Mouse (Mus musculus): ENCODE data around the gene Krtap22-2. TPM values are rescaled to one million over a fixed set of nuclear protein-coding genes. Genes with fewer than 3 reads are reported as not detected.
"Not testable (repeated sequence)": the region's sequence is repeated elsewhere in the genome, so short reads cannot be mapped to it uniquely, and the experiment has no call there.

The Krtap22-2 gene
- polyA plus RNA-seq (2015; fragmentation: Nextera tagmentation; extraction: Ambion mirVana), result not detected in 2 replicates

DNA sequence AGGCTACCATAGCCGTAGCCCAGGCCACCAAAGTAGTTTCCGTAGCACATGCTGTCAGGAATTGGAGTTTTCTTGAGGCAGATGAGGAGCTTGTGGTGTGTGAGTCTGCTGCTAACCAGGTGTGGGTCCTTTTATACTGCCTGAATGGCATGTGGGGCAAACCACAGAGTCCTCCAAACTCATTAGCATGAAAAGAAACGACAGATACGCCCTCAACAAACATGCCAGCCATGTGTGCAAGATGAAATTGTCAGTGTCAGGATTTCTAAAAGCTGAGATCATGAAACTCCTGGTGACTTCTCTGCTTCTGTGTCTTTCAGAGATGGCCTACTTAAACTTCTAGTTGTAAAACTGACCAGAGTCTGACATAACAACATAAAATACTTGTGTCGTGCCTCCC lies at the start of gene Krtap22-2:
Gene Krtap22-2 (minus strand): TSS at position 101 of the 400 bp plus-strand sequence.
- Histone ChIP-seq H3K4me3 (ENCODE audit: low read depth, low read length) (no peak within 1 kb of the TSS), H3K4me2 (replicated peaks; ENCODE audit: low read depth) (no peak within 1 kb of the TSS), H3K9ac (ENCODE audit: low read depth, low read length) (no peak within 1 kb of the TSS), H3K4me1 (replicated peaks; ENCODE audit: control insufficient read depth, insufficient read depth, low read length) (no peaks in the 10 kb centered on the region), H3K27ac (ENCODE audit: low read depth, low read length) (no peak within 1 kb of the TSS), H3K36me3 (ENCODE audit: control insufficient read depth, insufficient read depth) (no peaks in the 10 kb centered on the region), H3K27me3 (replicated peaks; ENCODE audit: control insufficient read depth, insufficient read depth, low read length) (no peaks in the 10 kb centered on the region), H3K9me3 (ENCODE audit: control insufficient read depth) (no peaks in the 10 kb centered on the region)
- TF ChIP-seq CTCF (IDR thresholded peaks at IDR 0.05; ENCODE audit: low read depth), result no peak
- 85% methylated on average over 5 of the region's 5 CpGs for WGBS
- ATAC-seq, result no peak

DNA sequence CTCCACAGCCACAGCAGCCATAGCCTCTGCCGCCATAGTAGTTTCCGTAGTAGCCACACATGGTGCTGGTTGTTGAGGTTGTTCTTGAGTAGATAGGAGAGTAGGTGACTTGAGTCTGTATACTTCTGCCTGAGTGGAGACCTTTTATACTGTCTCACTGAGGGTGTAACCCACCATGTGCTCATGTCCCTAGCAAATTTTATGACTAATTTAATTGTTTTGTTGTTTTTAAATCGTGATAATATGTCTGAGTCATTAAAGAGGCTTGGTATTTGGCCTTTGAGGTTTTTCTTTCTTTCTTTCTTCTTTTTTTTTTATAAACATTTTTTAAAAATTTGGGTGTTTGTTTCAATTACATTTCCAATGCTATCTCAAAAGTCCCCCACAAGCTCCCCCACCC lies 37.2 kb upstream of the Krtap22-2 start, which contains the start of gene Krtap6-5:
Gene Krtap6-5 (minus strand): TSS at position 101 of the 400 bp plus-strand sequence.
- ATAC-seq, result no peak
- no peak within 1 kb of the TSS for H3K9ac ChIP-seq (ENCODE audit: low read depth, low read length)
- no peak for TF ChIP-seq CTCF (IDR thresholded peaks at IDR 0.05; ENCODE audit: low read depth)
- H3K36me3 ChIP-seq (ENCODE audit: control insufficient read depth, insufficient read depth), result no peaks in the 10 kb centered on the region
- no peak within 1 kb of the TSS for H3K4me2 ChIP-seq (replicated peaks; ENCODE audit: low read depth)
- WGBS, result 77% methylated on average over 3 of the region's 3 CpGs
- H3K4me1 ChIP-seq (replicated peaks; ENCODE audit: control insufficient read depth, insufficient read depth, low read length), result no peaks in the 10 kb centered on the region
- H3K27me3 ChIP-seq (replicated peaks; ENCODE audit: control insufficient read depth, insufficient read depth, low read length), result no peaks in the 10 kb centered on the region
- H3K4me3 ChIP-seq (ENCODE audit: low read depth, low read length), result no peak within 1 kb of the TSS
- H3K9me3 ChIP-seq (ENCODE audit: control insufficient read depth), result no peaks in the 10 kb centered on the region
- no peak within 1 kb of the TSS for H3K27ac ChIP-seq (ENCODE audit: low read depth, low read length)

DNA sequence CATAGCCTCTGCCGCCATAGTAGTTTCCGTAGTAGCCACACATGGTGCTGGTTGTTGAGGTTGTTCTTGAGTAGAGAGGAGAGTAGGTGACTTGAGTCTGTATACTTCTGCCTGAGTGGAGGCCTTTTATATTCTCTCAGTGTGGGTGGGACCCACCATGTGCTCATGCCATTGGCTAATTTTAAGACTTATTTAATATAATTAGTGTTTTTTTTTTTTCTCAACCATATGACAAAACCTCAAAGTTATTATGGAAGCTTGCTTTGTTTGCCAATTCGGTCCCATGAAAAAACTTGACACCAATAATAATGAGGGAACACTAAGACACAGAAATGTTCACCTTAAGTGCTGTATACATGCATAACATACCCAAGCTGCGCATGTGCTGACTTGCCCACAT lies 30.8 kb upstream of the Krtap22-2 start, which contains the start of gene Gm10228:
Gene Gm10228 (minus strand): TSS at position 101 of the 400 bp plus-strand sequence.
- WGBS, result 89% methylated on average over 2 of the region's 4 CpGs
- ATAC-seq; H3K4me3 ChIP-seq (ENCODE audit: low read depth, low read length): not testable (repeated sequence)

DNA sequence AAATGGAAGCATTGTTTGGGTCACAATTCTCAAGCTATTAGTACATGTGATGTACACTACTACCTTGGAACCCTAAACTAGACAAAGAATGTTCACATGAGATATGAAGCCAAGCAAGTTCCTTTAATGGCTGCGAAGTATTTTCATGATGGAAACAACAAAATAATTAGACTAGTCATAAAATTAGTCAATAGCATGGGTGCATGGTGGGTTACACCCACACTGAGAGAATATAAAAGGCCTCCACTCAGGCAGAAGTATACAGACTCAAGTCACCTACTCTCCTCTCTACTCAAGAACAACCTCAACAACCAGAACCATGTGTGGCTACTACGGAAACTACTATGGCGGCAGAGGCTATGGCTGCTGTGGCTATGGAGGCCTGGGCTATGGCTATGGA lies 20.8 kb upstream of the Krtap22-2 start, which contains the start of gene Krtap6-1:
Gene Krtap6-1 (plus strand): TSS at position 301 of the 400 bp plus-strand sequence.
- H3K27me3 ChIP-seq (replicated peaks; ENCODE audit: control insufficient read depth, insufficient read depth, low read length); H3K9me3 ChIP-seq (ENCODE audit: control insufficient read depth); ATAC-seq; H3K4me1 ChIP-seq (replicated peaks; ENCODE audit: control insufficient read depth, insufficient read depth, low read length); H3K36me3 ChIP-seq (ENCODE audit: control insufficient read depth, insufficient read depth); H3K9ac ChIP-seq (ENCODE audit: low read depth, low read length); H3K27ac ChIP-seq (ENCODE audit: low read depth, low read length); H3K4me2 ChIP-seq (replicated peaks; ENCODE audit: low read depth); H3K4me3 ChIP-seq (ENCODE audit: low read depth, low read length): not testable (repeated sequence)
- whole genome bisulfite sequencing, result 96% methylated on average over 3 of the region's 3 CpGs

More for the DNA sequence above, 30.8 kb upstream of the Krtap22-2 start, which contains the start of gene Gm10228:
- H3K4me2 ChIP-seq (replicated peaks; ENCODE audit: low read depth); H3K36me3 ChIP-seq (ENCODE audit: control insufficient read depth, insufficient read depth); H3K27me3 ChIP-seq (replicated peaks; ENCODE audit: control insufficient read depth, insufficient read depth, low read length); H3K4me1 ChIP-seq (replicated peaks; ENCODE audit: control insufficient read depth, insufficient read depth, low read length); H3K27ac ChIP-seq (ENCODE audit: low read depth, low read length); H3K9me3 ChIP-seq (ENCODE audit: control insufficient read depth); H3K9ac ChIP-seq (ENCODE audit: low read depth, low read length): not testable (repeated sequence)

DNA sequence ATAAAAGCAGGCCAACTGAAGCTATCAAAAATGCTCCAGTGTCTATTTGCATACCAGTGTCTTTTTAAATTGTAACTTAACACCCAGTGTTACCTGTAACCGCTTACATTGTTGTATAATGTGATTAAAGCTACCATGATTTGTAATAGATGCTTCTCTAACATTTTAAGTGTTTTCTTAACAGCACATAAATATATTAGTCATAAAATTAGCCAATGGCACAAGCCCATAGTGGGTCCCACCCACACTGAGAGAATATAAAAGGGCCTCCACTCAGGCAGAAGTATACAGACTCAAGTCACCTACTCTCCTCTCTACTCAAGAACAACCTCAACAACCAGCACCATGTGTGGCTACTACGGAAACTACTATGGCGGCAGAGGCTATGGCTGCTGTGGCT lies 4.4 kb upstream of the Krtap22-2 start, which contains the start of gene Gm10229:
Gene Gm10229 (plus strand): TSS at position 301 of the 400 bp plus-strand sequence.
- 90% methylated on average over 1 of the region's 3 CpGs for WGBS
- not testable (repeated sequence) for H3K4me1 ChIP-seq (replicated peaks; ENCODE audit: control insufficient read depth, insufficient read depth, low read length); H3K27ac ChIP-seq (ENCODE audit: low read depth, low read length); H3K9me3 ChIP-seq (ENCODE audit: control insufficient read depth); H3K9ac ChIP-seq (ENCODE audit: low read depth, low read length); ATAC-seq; H3K4me3 ChIP-seq (ENCODE audit: low read depth, low read length); H3K36me3 ChIP-seq (ENCODE audit: control insufficient read depth, insufficient read depth); H3K4me2 ChIP-seq (replicated peaks; ENCODE audit: low read depth); H3K27me3 ChIP-seq (replicated peaks; ENCODE audit: control insufficient read depth, insufficient read depth, low read length)

DNA sequence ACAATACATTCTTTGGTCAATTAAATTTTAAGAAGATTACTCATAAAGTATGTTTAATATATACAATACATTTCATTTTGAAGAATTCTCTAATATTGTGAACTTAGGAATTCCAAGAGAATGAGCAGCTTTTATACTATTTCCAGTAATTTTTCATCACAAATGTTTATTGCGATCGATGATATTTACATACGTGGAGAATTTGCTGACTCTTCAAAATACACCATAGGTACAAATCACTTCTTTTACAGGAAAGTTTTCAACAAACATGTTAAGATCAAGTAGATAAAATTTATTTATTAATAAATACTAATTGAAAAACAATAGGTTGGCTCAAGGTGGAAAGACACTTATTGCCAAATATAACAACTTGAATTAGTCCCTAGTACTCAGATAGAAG lies 3.4 kb upstream of the Krtap22-2 start:
- no peak for TF ChIP-seq CTCF (IDR thresholded peaks at IDR 0.05; ENCODE audit: low read depth)
- WGBS, result 95% methylated on average over 3 of the region's 3 CpGs
- H3K36me3 ChIP-seq (ENCODE audit: control insufficient read depth, insufficient read depth), result no peaks in the 10 kb centered on the region
- no peaks in the 10 kb centered on the region for H3K4me1 ChIP-seq (replicated peaks; ENCODE audit: control insufficient read depth, insufficient read depth, low read length)
- no peak overlapping the region for H3K4me3 ChIP-seq (ENCODE audit: low read depth, low read length)
- ATAC-seq, result no peak
- no peak overlapping the region for H3K9ac ChIP-seq (ENCODE audit: low read depth, low read length)
- no peaks in the 10 kb centered on the region for H3K9me3 ChIP-seq (ENCODE audit: control insufficient read depth)
- H3K27ac ChIP-seq (ENCODE audit: low read depth, low read length), result no peak overlapping the region
- H3K4me2 ChIP-seq (replicated peaks; ENCODE audit: low read depth), result no peak overlapping the region
- H3K27me3 ChIP-seq (replicated peaks; ENCODE audit: control insufficient read depth, insufficient read depth, low read length), result no peaks in the 10 kb centered on the region

DNA sequence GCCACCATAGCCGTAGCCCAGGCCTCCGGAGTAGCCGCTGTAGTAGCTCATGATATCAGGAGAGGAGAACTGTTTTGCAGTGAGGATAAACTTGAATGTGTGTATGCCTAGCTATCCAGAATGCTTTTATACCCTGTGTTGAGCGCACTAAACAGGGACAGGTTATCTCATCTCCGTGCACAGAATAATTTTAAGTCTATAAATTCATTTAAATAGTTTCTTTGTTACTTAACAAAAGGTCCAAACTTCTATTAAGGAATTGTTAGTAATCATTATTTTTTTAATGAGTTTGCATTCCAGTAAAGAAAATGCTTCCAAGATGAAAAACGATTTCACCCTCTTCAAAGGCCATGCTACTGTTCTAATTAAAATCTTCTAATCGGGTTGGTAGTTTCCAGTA lies 47.8 kb downstream of the Krtap22-2 start, which contains the start of gene Krtap16-3:
Gene Krtap16-3 (minus strand): TSS at position 101 of the 400 bp plus-strand sequence.
- Histone ChIP-seq H3K4me2 (replicated peaks; ENCODE audit: low read depth) (no peak within 1 kb of the TSS), H3K9me3 (ENCODE audit: control insufficient read depth) (no peaks in the 10 kb centered on the region), H3K27ac (ENCODE audit: low read depth, low read length) (no peak within 1 kb of the TSS), H3K4me1 (replicated peaks; ENCODE audit: control insufficient read depth, insufficient read depth, low read length) (no peaks in the 10 kb centered on the region), H3K36me3 (ENCODE audit: control insufficient read depth, insufficient read depth) (no peaks in the 10 kb centered on the region), H3K4me3 (ENCODE audit: low read depth, low read length) (no peak within 1 kb of the TSS), H3K27me3 (replicated peaks; ENCODE audit: control insufficient read depth, insufficient read depth, low read length) (no peaks in the 10 kb centered on the region), H3K9ac (ENCODE audit: low read depth, low read length) (no peak within 1 kb of the TSS)
- TF ChIP-seq CTCF (IDR thresholded peaks at IDR 0.05; ENCODE audit: low read depth), result no peak
- WGBS, result 92% methylated on average over 7 of the region's 7 CpGs
- ATAC-seq, result no peak

Other genes with a start within 250 kb of the Krtap22-2 start
- not detected in 2 replicates for gene 2310057N15Rik, start 236.6 kb downstream of the Krtap22-2 start, polyA plus RNA-seq (2015; fragmentation: Nextera tagmentation; extraction: Ambion mirVana)
- not detected in 2 replicates for gene Gm5965, start 232.9 kb downstream of the Krtap22-2 start, polyA plus RNA-seq (2015; fragmentation: Nextera tagmentation; extraction: Ambion mirVana)
- gene Gm20741, start 198.5 kb downstream of the Krtap22-2 start, polyA plus RNA-seq (2015; fragmentation: Nextera tagmentation; extraction: Ambion mirVana), result not detected in 2 replicates
- gene Krtap15, start 190.5 kb downstream of the Krtap22-2 start, polyA plus RNA-seq (2015; fragmentation: Nextera tagmentation; extraction: Ambion mirVana), result not detected in 2 replicates
- not detected in 2 replicates for gene Krtap14, start 184.6 kb downstream of the Krtap22-2 start, polyA plus RNA-seq (2015; fragmentation: Nextera tagmentation; extraction: Ambion mirVana)
- not detected in 2 replicates for gene Krtap19-1, start 141.3 kb downstream of the Krtap22-2 start, polyA plus RNA-seq (2015; fragmentation: Nextera tagmentation; extraction: Ambion mirVana)
- not detected in 2 replicates for gene Krtap19-2, start 136.5 kb downstream of the Krtap22-2 start, polyA plus RNA-seq (2015; fragmentation: Nextera tagmentation; extraction: Ambion mirVana)
- not detected in 2 replicates for gene Krtap19-3, start 132.7 kb downstream of the Krtap22-2 start, polyA plus RNA-seq (2015; fragmentation: Nextera tagmentation; extraction: Ambion mirVana)
- gene Krtap19-4, start 125.7 kb downstream of the Krtap22-2 start, polyA plus RNA-seq (2015; fragmentation: Nextera tagmentation; extraction: Ambion mirVana), result not detected in 2 replicates
- not detected in 2 replicates for gene Krtap19-5, start 114.3 kb downstream of the Krtap22-2 start, polyA plus RNA-seq (2015; fragmentation: Nextera tagmentation; extraction: Ambion mirVana)
- not detected in 2 replicates for gene Krtap19-9b, start 78.5 kb downstream of the Krtap22-2 start, polyA plus RNA-seq (2015; fragmentation: Nextera tagmentation; extraction: Ambion mirVana)
- gene Krtap16-3, start 47.9 kb downstream of the Krtap22-2 start, polyA plus RNA-seq (2015; fragmentation: Nextera tagmentation; extraction: Ambion mirVana), result not detected in 2 replicates
- gene Gm10229, start 4.5 kb upstream of the Krtap22-2 start, polyA plus RNA-seq (2015; fragmentation: Nextera tagmentation; extraction: Ambion mirVana), result not detected in 2 replicates
- not detected in 2 replicates for gene Krtap6-1, start 20.9 kb upstream of the Krtap22-2 start, polyA plus RNA-seq (2015; fragmentation: Nextera tagmentation; extraction: Ambion mirVana)
- not detected in 2 replicates for gene Gm10228, start 30.7 kb upstream of the Krtap22-2 start, polyA plus RNA-seq (2015; fragmentation: Nextera tagmentation; extraction: Ambion mirVana)
- gene Krtap6-5, start 37.1 kb upstream of the Krtap22-2 start, polyA plus RNA-seq (2015; fragmentation: Nextera tagmentation; extraction: Ambion mirVana), result not detected in 2 replicates
- not detected in 2 replicates for gene 1110025L11Rik, start 53.2 kb upstream of the Krtap22-2 start, polyA plus RNA-seq (2015; fragmentation: Nextera tagmentation; extraction: Ambion mirVana)
- gene Krtap6-3, start 73.3 kb upstream of the Krtap22-2 start, polyA plus RNA-seq (2015; fragmentation: Nextera tagmentation; extraction: Ambion mirVana), result not detected in 2 replicates
- gene Gm6358, start 130.1 kb upstream of the Krtap22-2 start, polyA plus RNA-seq (2015; fragmentation: Nextera tagmentation; extraction: Ambion mirVana), result not detected in 2 replicates
- gene Gm10061, start 140.3 kb upstream of the Krtap22-2 start, polyA plus RNA-seq (2015; fragmentation: Nextera tagmentation; extraction: Ambion mirVana), result not detected in 2 replicates
- gene Gm9789, start 147.2 kb upstream of the Krtap22-2 start, polyA plus RNA-seq (2015; fragmentation: Nextera tagmentation; extraction: Ambion mirVana), result not detected in 2 replicates
- gene Gm7735, start 158.7 kb upstream of the Krtap22-2 start, polyA plus RNA-seq (2015; fragmentation: Nextera tagmentation; extraction: Ambion mirVana), result not detected in 2 replicates
- not detected in 2 replicates for gene 1110057P08Rik, start 164.0 kb upstream of the Krtap22-2 start, polyA plus RNA-seq (2015; fragmentation: Nextera tagmentation; extraction: Ambion mirVana)
- not detected in 2 replicates for gene Krtap20-2, start 195.1 kb upstream of the Krtap22-2 start, polyA plus RNA-seq (2015; fragmentation: Nextera tagmentation; extraction: Ambion mirVana)